Mouse (Mus musculus): ENCODE data around the gene Zfp94. TPM values are rescaled to one million over a fixed set of nuclear protein-coding genes. Genes with fewer than 3 reads are reported as not detected.

The Zfp94 gene
- total RNA-seq, 2 experiments from 2014 or later, result 3.1 to 4.0 TPM

DNA sequence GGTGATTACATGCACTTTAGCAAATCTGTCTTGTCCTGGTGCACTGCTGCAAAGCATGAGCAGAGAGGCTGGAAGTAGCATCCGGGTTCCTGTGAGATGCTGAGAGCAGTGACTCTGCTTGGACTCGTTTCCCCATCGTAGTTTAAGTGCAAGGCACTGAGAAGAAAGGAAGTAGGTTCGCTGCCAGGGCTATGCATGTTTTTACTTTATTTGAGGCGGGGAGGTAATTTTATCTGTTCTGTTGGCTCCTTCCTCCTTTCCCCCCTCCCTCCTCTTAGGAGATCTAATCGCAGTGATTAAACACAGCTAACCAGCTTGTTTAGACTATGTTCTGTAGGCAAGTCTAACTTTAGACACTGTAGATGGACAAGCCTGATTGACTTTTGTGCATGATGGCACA, 2.5 kb upstream of the Zfp94 start:
- DNase-seq, result no peak

- DNase-seq, result no peak
Measured at GRCm38 (mm10) chr7:24315726-24316566, 520 bp downstream of the Zfp94 start.

DNA sequence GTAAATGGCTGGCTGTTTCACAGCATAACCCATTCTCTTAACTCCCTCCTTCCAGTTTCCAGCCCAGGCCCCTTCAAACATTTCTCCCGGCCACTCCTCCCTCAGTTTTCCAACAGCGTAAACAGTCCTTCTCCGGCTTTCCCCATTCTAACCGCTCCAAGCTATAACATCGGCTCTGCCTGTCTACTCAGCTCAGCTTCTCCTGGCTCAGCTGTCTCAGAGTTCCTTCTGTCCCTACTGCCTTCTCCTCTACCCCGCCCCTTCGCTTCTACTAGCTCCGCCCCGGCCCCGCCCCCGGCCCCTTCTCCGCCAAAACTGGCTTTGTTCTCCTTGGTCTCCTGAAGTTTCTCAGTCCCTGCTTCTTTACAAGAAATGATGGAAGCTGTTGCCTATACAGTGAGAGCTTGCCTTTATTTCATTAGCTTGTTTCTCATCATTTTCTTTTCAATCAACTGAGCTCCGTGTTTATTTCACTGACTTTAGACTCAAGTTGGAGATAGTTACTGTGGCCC, 15.6 kb downstream of the Zfp94 start, which contains the start of gene Zfp61:
Zfp61 (minus strand) TSS at position 462 of the 512 bp plus-strand sequence.
- DNase-seq, result peak; percentile 32 to 72

DNA sequence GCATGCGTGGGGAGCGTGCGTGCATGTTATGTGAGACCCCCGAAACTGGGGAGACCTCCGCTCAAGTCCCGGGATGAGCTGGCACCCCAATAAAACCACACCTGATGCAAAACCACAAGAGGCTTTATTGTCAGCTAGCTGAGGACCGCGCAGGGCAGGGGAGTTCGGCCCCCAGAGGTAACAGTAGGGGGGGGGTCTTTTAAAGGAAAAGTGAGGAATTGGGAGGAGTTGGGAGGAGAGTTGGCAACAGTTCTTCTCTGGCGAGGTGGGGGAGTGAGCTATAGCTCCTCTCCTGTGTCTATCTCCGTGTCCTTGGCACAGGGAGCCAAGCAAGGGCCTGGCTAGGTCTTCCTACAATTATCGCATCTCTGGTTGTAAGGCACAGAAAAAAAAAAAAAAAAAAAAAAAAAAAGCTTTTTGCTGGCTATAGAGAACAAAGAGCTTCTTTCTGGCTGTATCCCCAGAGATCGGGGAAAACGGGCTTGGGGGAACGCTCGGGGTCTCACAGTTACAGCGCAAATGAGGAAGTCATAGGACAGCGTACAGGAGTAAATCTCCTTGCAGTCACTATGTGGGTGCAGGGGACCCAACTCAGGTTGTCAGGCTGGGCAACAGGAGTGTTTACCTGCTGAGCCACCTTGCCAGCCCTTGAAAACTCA, 16.5 kb downstream of the Zfp94 start:
- DNase-seq, result peak in 1 of 2 experiments; percentile 20

GRCm38 (mm10) chr7:24298973-24299708, 17.3 kb downstream of the Zfp94 start:
- peak; percentile 73 to 78 for DNase-seq

- peak in 1 of 2 experiments; percentile 18 for DNase-seq
Measured at GRCm38 (mm10) chr7:24298635-24298972, 17.9 kb downstream of the Zfp94 start.

DNA sequence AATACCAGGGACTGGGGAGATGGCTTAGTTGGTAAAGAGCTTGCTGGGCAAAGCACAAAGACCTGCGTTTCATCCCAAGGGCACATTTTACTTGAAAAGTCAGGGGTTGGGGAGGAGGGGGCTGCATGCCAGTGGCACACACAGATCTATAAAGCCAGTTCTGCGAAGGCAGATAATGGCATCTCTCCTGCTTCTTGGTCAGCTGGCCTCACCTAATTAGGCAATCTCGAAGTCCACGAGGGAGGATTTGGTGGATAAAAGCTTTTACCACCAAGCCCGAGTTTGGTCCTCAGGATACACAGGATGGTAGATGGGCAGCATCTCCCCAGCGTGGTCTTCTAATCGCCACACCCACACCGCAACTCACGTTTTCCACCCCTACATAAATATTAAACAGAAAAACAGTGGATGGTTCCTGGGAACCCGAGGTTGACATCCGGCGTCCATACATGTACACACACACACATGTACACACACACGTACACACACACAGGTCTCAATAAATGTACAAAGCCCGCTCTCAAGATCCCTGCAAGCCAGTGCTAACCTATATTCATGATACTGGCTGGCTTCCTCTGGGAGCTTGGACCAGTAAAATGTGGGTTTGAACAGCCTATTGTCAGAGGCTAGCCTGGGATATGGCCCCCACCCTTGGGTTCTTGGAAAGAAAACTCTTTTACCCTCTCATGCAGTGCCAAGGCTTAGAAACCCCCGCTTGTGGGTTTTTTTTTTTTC, 18.9 kb downstream of the Zfp94 start:
- no peak for DNase-seq

GRCm38 (mm10) chr7:24296386-24296785, 20.1 kb downstream of the Zfp94 start:
- DNase-seq, result no peak

DNA sequence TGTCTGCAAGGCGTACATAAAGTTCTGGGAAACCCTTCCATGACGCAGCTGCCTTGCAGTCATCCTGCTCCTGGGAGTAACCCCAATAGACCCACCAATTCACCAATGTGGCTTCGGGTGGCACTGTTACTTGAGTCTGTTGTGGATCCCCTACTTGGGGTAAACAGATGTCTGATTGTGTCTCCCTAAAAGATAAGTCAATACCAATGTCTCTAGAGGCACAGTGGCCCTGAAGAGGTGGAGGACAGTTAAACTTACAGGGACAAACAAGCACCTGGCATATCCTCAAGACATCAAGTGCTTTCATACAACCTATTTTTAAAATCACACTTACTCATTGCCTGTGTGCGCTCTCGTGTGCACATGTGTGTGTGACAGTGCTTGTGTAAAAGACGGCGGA, 21.1 kb downstream of the Zfp94 start:
- no peak for DNase-seq

DNA sequence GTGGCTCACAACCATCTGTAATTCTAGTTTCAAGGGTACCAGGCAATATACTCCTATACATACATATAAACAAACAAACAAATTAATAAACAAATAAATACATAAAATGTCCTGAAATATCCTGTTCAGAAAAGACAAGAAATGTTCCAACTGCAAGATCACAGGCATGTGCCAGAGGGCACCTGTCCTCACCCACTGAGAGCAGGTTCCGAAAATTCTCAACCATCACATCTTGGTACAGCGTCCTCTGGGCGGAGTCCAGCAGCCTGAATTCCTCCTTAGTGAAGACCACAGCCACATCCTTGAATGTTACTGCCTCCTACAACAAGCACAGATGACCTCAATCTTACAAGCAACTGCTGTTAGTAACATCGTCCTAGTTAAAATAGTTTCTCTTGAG, 21.7 kb downstream of the Zfp94 start:
- no peak for DNase-seq

DNA sequence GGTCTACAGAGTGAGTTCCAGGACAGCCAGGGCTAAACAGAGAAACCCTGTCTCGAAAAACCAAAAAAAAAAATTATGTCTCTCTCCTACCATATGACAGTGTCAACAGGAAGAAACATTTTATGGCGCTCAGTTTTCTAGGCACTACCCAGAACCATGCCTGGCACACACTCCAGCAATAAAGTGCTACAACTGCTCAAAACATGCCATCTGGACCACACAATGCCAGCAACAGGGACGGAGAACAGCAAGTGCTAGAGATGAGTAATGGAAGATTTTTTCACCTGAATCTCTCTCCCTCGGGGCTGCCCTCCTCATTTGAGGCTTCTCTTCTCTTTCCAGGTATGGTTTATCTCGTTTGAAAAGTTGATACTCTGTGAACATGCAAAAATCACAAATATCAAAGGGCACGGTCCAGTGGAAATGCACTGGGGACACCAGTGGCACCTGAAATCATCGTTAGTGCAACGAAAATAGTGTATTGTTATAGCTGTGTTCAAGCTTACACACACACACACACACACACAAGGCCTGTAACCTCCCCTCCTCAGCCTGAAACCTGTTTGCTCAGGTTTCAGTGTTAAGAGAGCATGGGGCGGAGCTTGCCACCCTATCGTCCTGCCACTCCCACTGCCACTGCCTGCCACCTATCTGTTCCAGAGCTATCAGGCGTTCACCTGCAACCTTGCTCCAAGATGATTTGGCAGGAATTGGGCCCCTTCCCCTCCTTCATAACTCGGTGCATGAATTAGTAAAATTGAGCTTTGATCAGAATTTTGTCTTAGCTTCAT, 23.2 kb downstream of the Zfp94 start:
- no peak for DNase-seq

- no peak for DNase-seq
Measured at GRCm38 (mm10) chr7:24291387-24292090, 24.9 kb downstream of the Zfp94 start.

- no peak for DNase-seq
Measured at GRCm38 (mm10) chr7:24290106-24290693, 26.3 kb downstream of the Zfp94 start.

DNA sequence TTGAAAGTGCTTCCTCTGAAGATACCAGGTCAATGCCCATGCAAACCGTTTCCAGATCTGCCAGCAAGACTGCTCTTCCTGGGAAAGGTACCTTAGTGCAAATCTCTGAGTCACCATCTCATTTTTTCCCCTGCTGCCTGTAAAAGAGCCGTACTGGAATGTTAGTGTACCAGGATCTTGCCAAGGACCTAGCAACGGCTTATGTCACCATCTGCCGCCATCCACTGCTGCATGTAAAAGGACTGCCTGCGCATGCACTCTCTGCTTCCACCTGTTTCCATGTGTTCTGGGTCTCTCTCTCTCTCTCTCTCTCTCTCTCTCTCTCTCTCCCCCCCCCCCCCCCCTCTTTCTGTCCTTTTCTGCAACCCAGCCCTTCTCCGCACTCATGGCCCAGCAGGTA, 28.0 kb downstream of the Zfp94 start:
- no peak for DNase-seq

- no peak for DNase-seq
Measured at GRCm38 (mm10) chr7:24287670-24288069, 28.8 kb downstream of the Zfp94 start.

DNA sequence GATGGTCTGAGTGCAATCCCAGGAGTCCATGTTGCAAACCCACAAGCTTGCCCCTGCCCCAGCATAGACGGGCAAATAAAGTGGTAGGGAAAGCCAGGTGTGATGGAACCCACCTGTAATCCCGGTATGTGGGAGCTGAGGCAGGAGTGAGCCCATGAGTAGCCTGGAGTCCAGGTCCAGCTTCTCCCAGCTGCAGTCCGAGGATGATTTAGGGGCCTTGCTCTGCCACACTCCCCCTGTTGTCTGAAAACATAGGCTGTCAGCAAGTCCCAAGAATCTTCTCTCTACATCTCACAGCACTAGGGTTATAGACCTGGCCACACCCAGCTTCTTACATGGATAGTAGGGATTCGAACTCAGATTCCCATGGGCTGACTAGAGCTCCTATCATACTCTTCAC, 29.6 kb downstream of the Zfp94 start:
- no peak for DNase-seq

DNA sequence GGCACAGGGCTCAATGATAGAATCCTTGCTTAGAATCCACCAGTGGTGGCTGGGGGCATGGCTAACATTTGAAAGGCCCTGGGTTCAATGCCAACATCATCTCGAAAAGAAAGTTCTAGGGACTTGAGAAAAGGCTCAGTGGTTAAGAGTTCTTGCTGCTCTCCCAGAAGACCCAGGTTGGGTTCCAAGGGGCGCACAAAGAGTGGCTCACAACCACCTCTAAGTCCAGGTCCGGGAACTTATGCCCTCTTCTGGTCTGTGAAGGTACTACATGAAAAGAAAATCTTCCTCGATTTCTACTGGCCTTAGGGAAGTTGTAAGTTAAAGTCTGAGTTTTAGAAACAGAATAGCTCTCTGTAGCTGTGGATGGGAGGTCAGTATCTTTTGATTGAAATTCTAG, 30.4 kb downstream of the Zfp94 start:
- DNase-seq, result no peak

- no peak for DNase-seq
Measured at GRCm38 (mm10) chr7:24280858-24281145, 35.7 kb downstream of the Zfp94 start.

GRCm38 (mm10) chr7:24280031-24280857, 36.2 kb downstream of the Zfp94 start:
- DNase-seq, result no peak

Measured in adrenal gland, postnatal 36 days (tissue).